Mouse (Mus musculus) bone marrow macrophage, adult 2 months (primary cell): ENCODE data around the gene Smim17. TPM values are rescaled to one million over a fixed set of nuclear protein-coding genes. Genes with fewer than 3 reads are reported as not detected.
A peak's percentile ranks its signal among the peaks of the same experiment; 100 is the strongest.

Experiments used
- H3K27ac ChIP-seq: 2 replicates; pipeline ENCODE4 v1.5.1; 2012; ENCODE audit warnings: low read depth, low read length; ENCODE audit not compliant: insufficient read depth
- H3K4me1 ChIP-seq: 2 replicates; pipeline ENCODE4 v1.6.1; 2012; ENCODE audit warnings: low read length; ENCODE audit not compliant: control insufficient read depth, insufficient read depth
- H3K4me3 ChIP-seq: 2 replicates; pipeline ENCODE4 v1.5.1; 2012; ENCODE audit warnings: mild to moderate bottlenecking, low read length, moderate library complexity; ENCODE audit not compliant: insufficient read depth
- CTCF ChIP-seq: IDR thresholded peaks from 2 replicates; pipeline ENCODE4 v1.5.1; 2012; ENCODE audit warnings: low read depth, mild to moderate bottlenecking, low read length, moderate library complexity
- POLR2A ChIP-seq: IDR thresholded peaks from 2 replicates; pipeline ENCODE4 v1.6.1; 2012; ENCODE audit warnings: mild to moderate bottlenecking, low read depth, low read length, borderline replicate concordance
- polyA plus RNA-seq: library from polyadenylated mRNA; stranded (reverse); fragments of >200 nt; gene quantifications from 2 replicates; pipeline ENCODE4 v1.2.4, GENCODE M21; 2012; ENCODE audit not compliant: missing spikeins, insufficient read depth, insufficient read length

The Smim17 gene
- polyA plus RNA-seq, 1 experiment: not detected

DNA sequence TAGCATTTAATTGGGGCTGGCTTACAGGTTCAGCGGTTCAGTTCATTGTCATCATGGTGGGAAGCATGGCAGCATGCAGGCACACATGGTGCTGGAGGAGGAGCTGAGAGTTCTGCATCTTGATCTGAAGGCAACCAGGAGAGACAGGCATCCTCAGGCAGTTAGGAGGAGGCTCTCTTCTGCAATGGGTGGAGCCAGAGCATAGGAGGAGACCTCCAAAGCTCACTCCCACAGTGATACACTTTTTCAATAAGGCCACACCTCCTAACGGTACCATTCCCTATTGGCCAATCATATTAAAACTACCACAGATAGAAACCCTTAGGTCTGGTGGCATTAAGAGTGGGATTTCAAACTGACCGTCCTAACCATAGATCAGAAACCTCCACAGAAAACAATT lies 29.1 kb upstream of the Smim17 start:
- TF ChIP-seq CTCF: no peak
- no peak for TF ChIP-seq POLR2A
- no peak overlapping the region for H3K4me3 ChIP-seq
- H3K27ac ChIP-seq: no peak overlapping the region
- no peaks in the 10 kb centered on the region for H3K4me1 ChIP-seq

DNA sequence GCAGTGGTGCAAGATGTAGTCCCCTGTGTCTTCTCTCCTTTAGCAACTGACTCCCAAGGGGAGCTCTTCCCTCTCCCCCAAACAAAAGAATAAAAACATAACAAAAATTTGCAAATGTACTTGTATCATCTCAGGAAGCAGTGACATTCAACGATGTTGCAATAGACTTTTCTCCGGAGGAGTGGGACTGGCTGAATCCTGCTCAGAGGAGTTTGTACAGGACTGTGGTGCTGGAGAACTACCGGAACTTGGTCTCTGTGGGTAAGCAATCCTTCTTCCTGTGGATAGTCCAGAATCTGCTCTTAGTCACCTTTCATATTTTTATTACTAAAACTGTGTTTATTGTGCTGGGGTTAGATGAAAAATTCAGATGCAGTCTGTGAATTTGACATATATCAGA lies 25.5 kb upstream of the Smim17 start:
- no peak overlapping the region for H3K27ac ChIP-seq
- no peak overlapping the region for H3K4me3 ChIP-seq
- no peak for TF ChIP-seq POLR2A
- no peak for TF ChIP-seq CTCF
- no peaks in the 10 kb centered on the region for H3K4me1 ChIP-seq

DNA sequence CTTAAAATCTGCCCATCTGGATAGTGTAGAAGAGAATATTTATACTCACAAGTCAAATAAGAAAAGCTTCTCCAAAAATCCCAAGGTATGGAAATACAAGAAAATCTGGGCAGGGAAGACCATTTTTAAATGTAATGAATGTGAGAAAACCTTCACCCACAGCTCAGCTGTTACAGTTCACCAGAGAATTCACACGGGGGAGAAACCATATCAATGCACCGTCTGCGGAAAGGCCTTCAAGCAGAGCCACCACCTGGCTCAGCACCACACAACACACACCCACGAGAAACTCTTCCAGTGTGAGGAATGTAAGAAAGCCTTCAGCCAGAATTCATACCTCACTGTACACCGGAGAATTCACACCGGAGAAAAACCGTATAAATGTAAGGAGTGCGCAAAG lies 20.1 kb upstream of the Smim17 start:
- Histone ChIP-seq H3K27ac (no peak overlapping the region), H3K4me1 (peaks cover 6% of the 10 kb centered on the region; the same call in 1 of the 2 replicates), H3K4me3 (no peak overlapping the region)
- TF ChIP-seq CTCF (no peak), POLR2A (no peak)

DNA sequence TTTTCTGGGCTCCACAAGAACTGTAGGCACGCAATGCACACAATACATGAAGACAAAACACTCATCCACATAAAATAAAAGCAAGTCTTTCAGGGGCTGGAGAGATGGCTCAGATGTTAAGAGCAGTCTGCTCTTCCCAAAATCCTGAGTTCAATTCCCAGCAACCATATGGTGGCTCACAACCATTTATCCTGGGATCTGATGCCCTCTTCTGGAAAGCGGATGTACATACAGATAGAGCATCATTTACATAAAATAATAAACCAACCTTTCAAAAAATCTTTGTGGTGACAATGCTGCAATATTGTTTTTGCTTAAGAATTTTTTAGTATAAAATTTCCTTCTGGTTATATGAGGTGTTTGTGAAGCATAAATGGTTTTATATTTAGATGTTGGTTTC lies 17.1 kb upstream of the Smim17 start:
- no peak overlapping the region for H3K27ac ChIP-seq
- H3K4me3 ChIP-seq: no peak overlapping the region
- TF ChIP-seq POLR2A (no peak), CTCF (no peak)
- H3K4me1 ChIP-seq: peaks cover 14% of the 10 kb centered on the region

DNA sequence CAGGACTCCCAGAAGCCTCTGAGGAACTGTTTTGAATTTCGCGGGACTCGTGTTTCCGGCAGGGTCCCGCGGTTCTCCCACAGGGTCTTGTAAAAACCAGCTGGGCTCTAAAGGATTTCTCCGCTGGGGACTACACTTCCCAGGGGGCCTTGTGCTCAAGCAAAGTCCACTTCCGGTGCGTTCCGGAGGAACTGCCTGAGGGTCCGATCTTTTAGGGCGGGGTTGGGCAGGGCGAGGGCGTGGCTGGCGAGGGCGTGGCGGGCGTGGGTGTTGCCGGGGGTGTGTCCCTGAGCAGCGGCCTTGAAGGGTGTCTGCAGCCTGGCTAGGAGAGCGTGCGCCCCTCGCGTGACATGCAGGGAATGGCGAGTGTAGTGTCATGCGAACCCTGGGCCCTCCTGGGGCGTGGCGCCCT lies 15.5 kb upstream of the Smim17 start, which contains the start of gene Zfp28:
TSS of gene Zfp28 (plus strand) at position 252 of the 412 bp plus-strand sequence.
- TF ChIP-seq CTCF (no peak), POLR2A (no peak)
- Histone ChIP-seq H3K4me1 (peaks cover 14% of the 10 kb centered on the region), H3K27ac (0 out of 2 replicates have a peak within 1 kb of the TSS, but pooled peaks have one; percentile 2)

DNA sequence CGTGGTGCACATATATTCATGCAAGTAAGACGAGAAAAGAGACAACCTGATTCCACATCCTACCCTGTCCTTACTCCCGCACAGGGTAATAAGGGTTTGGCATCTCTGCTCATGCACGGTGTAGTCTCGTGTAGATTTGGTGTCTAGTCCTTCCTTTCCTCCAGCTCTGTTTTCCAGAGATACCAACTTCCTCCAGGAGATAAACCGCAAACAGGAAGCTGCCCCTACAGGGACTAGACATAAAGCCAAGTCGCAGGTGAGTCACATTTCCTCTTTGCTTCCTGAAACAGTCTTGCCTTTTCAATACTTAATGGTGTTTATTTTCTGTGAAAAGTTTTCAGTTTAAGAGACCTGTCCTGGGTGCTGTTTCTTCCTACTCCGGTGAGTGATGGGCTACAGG lies 14.5 kb upstream of the Smim17 start:
- peaks cover 14% of the 10 kb centered on the region for H3K4me1 ChIP-seq
- TF ChIP-seq CTCF: no peak
- no peak for TF ChIP-seq POLR2A
- peak overlapping the region; percentile 70 for H3K4me3 ChIP-seq
- no peak overlapping the region for H3K27ac ChIP-seq

More for the DNA sequence above, 15.5 kb upstream of the Smim17 start, which contains the start of gene Zfp28:
- H3K4me3 ChIP-seq: peak within 1 kb of the TSS; percentile 70

DNA sequence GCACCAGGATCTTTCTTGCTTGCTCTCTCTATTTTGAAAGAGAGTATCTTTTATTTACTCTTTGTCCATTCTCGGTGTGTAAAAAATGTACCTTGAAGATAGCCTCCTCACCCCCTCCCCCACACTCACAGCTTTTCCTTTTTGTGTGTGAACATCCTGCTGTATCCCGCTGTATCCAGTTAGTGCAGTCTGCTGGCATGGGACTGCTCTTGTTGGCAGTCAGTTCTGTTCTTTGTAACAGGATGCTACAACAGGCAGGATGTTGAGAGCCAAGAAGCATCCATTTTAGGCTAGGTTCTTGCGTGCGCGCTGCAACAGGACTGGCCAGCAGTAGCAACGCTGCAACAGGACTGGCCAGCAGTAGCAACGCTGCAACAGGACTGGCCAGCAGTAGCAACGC lies 11.5 kb upstream of the Smim17 start:
- Histone ChIP-seq H3K4me3 (no peak overlapping the region), H3K4me1 (peaks cover 14% of the 10 kb centered on the region), H3K27ac (no peak overlapping the region)
- no peak for TF ChIP-seq POLR2A
- TF ChIP-seq CTCF: no peak

DNA sequence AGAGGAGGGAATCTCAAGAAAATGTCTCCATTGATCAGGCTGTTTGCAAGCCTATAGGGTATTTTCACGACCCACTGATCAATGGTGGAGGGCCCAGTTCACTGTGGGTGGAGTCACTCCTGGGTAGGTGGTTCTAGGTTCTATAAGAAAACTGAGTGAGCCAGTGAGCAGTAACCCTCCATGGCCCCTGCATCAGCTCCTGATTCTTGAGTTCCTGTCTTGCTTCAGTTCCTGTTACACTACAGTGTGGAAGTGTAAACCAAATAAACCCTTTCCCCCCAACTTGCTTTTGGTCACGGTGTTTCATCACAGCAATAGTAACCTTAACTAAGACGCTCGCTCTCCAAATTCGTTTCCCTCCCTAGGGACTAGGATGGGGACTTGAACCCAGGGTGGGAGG lies 9.5 kb upstream of the Smim17 start:
- Histone ChIP-seq H3K4me3 (no peak overlapping the region), H3K27ac (no peak overlapping the region), H3K4me1 (peaks cover 3% of the 10 kb centered on the region)
- no peak for TF ChIP-seq CTCF
- no peak for TF ChIP-seq POLR2A

DNA sequence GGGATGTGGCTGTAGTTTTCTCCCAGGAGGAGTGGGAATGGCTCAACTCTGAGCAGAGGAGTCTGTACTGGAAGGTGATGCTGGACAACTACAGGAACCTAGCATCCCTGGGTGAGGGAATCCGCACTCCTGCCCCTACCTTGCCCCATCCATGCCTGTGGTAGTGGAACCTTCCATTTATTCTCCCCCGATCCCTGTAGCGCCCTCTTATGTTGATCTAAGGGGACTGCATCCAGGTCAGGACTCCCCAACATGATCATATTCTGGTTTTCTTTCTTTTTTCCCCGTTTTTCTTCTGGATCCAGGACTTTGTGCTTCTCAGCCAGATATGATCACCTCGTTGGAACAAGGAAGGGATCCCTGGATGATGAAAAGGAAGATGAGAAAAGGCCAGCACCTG lies 9.1 kb upstream of the Smim17 start:
- Histone ChIP-seq H3K4me1 (no peaks in the 10 kb centered on the region; the same call in 1 of the 2 replicates), H3K4me3 (no peak overlapping the region), H3K27ac (no peak overlapping the region)
- no peak for TF ChIP-seq POLR2A
- no peak for TF ChIP-seq CTCF

DNA sequence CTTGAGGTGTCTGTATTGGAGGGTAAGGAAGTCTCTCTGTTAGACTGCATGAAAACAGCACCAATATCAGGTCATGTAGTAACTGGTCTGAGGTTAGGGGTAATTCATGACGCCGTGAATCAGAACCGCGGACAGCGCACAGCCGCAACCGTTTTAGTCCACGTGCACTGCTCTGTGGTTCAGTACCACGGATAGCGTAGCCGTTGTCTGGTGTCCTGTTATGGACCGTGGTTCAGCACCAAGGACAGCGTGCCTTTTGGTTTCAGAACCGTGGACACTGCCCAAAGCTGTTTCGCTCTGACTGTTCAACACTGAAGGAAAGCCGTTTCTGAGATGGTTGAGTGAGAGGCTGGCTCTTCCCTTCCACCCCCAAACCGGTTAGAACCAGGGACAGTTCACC lies 11.5 kb downstream of the Smim17 start, which contains the start of gene Gm20715:
TSS of gene Gm20715 (plus strand) at position 235 of the 400 bp plus-strand sequence.
- Histone ChIP-seq H3K4me1 (no peaks in the 10 kb centered on the region), H3K27ac (no peak within 1 kb of the TSS), H3K4me3 (no peak within 1 kb of the TSS)
- TF ChIP-seq CTCF (no peak), POLR2A (no peak)
